Mouse (Mus musculus) neural tube, embryonic 11.5 days (tissue): ENCODE data around the gene Hmx3. TPM values are rescaled to one million over a fixed set of nuclear protein-coding genes. Genes with fewer than 3 reads are reported as not detected.

Source experiments
- ATAC-seq: fragments of 200-750 bp; cut with Nextera tagmentation; 2 replicates; pipeline ENCODE4 v1.8.0; 2017; ENCODE audit warnings: moderate number of reproducible peaks, mild to moderate bottlenecking, moderate TSS enrichment, moderate library complexity; ENCODE audit not compliant: insufficient read depth, low FRiP score, low TSS enrichment
- DNase-seq: peaks from one replicate; pipeline ENCODE4 v3.0.0-alpha.2; 2015; ENCODE audit warnings: low spot score
- H3K27ac ChIP-seq: fragments of 300-500 bp; sonication (generic); 2 replicates; pipeline ENCODE4 v1.5.1; 2014; ENCODE audit warnings: low read depth, mild to moderate bottlenecking, low read length
- H3K27me3 ChIP-seq: fragments of 300-500 bp; sonication (generic); 2 replicates; pipeline ENCODE4 v1.6.1; 2014; ENCODE audit warnings: mild to moderate bottlenecking, low read length, mixed read lengths; ENCODE audit not compliant: control insufficient read depth, insufficient read depth
- H3K36me3 ChIP-seq: fragments of 300-500 bp; sonication (generic); 2 replicates; pipeline ENCODE4 v1.6.1; 2014; ENCODE audit warnings: mild to moderate bottlenecking, low read length, moderate library complexity, mixed read lengths; ENCODE audit not compliant: control insufficient read depth, insufficient read depth
- H3K4me1 ChIP-seq: fragments of 300-500 bp; sonication (generic); 2 replicates; pipeline ENCODE4 v1.6.1; 2014; ENCODE audit warnings: low read length, mixed read lengths; ENCODE audit not compliant: control insufficient read depth, insufficient read depth
- H3K4me2 ChIP-seq: fragments of 300-500 bp; sonication (generic); 2 replicates; pipeline ENCODE4 v1.6.1; 2014; ENCODE audit warnings: low read depth, mild to moderate bottlenecking, moderate library complexity
- H3K4me3 ChIP-seq: fragments of 300-500 bp; sonication (generic); 2 replicates; pipeline ENCODE4 v1.5.1; 2014; ENCODE audit warnings: low read depth, low read length
- H3K9ac ChIP-seq: fragments of 300-500 bp; sonication (generic); 2 replicates; pipeline ENCODE4 v1.6.1; 2014; ENCODE audit warnings: mild to moderate bottlenecking, low read length
- H3K9me3 ChIP-seq: fragments of 300-500 bp; sonication (generic); 2 replicates; pipeline ENCODE4 v1.6.1; 2016; ENCODE audit warnings: low read length; ENCODE audit not compliant: control insufficient read depth
- WGBS: fragments of 180-500 bp; shearing (Covaris S2); extraction: QIAGEN DNeasy Blood & Tissue Kit; methylation state at CpG from one replicate; pipeline ENCODE4 v1.1.7; 2014; 5-methylcytosine and 5-hydroxymethylcytosine counted together
- polyA plus RNA-seq: library from polyadenylated mRNA; unstranded; fragments of >200 nt; fragmentation: Nextera tagmentation; extraction: Ambion mirVana; gene quantifications from 2 replicates; pipeline ENCODE4 v1.2.1, GENCODE M21; 2014

The Hmx3 gene
- polyA plus RNA-seq, 1 experiment from 2014 or later = 1.4 TPM

DNA sequence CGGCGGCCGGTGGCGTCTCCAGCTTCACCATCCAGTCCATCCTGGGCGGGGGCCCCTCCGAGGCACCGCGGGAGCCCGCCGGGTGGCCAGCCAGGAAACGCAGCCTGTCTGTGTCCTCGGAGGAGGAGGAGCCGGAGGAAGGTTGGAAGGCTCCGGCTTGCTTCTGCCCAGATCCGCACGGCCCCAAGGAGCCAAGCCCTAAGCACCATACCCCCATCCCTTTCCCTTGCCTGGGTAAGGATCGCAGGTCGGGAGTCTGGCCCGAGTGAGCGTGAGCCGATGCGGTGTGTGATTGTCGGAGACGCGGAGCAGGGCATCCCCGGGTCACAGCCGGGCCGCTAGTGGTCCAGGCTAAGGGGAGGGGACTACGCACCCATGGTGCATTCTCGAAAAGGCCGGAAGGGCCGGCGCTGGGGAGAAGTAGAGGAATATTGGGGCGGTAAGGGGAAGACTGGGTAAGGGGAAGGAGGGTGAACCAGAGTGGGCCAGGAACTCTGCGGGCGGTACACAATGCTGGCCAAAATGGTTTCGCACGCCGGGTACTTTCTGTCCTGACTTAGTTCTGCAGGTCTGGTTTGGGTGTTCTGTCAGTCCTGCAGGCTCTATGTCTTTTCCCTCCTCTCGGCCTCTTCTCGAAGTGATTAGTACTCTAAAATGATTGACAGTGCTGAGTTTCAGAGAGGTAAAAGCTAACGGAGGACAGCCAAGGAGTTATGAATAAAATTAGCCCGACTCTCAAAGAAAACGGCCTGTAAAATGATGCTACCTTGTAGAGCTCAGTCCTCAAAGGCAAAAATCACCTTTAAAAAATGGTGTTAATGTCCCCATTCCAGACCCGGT lies 11.9 kb downstream of the Hmx3 start:
- peak overlapping the region; percentile 33 for H3K4me3 ChIP-seq
- H3K9ac ChIP-seq = no peak overlapping the region; the same call in 1 of the 2 replicates
- peak overlapping the region; percentile 49 for H3K4me2 ChIP-seq
- no peaks in the 10 kb centered on the region for H3K9me3 ChIP-seq
- DNase-seq (peak; percentile 57), ATAC-seq (peak; percentile 24)
- H3K27ac ChIP-seq = 0 out of 2 replicates have a peak overlapping the region, but pooled peaks have one; percentile 53
- H3K4me1 ChIP-seq = peaks cover 11% of the 10 kb centered on the region
- H3K27me3 ChIP-seq = peaks cover 92% of the 10 kb centered on the region
- WGBS = under 1% methylated on average over 37 of the region's 45 CpGs
- no peaks in the 10 kb centered on the region for H3K36me3 ChIP-seq

DNA sequence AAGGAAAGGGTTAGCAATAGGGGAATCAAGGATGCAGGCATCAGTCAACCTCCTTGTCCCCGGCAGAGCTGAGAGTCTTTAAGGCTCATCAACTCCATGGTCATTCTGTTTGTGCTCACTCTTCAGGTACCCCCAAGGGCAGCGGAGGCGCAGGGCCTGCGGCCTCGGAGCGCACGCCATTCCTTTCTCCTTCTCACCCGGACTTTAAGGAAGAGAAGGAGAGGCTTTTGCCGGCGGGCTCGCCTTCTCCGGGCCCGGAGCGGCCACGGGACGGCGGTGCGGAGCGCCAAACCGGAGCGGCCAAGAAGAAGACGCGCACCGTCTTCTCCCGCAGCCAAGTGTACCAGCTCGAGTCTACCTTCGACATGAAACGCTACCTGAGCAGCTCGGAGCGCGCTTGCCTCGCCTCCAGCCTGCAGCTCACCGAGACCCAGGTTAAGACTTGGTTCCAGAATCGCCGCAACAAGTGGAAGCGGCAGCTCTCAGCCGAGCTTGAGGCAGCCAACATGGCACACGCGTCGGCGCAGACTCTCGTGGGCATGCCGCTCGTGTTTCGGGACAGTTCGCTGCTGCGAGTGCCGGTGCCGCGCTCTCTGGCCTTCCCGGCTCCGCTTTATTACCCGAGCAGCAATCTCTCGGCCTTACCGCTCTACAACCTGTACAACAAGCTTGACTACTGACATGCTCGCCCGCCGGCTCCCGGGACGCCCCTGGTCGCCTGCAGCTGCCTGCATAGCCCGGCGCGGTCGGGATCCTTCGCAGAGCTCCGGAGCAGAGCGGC lies 12.8 kb downstream of the Hmx3 start:
- Histone ChIP-seq H3K27me3 (peaks cover 83% of the 10 kb centered on the region), H3K4me1 (peaks cover 11% of the 10 kb centered on the region), H3K9ac (no peak overlapping the region), H3K27ac (no peak overlapping the region), H3K36me3 (no peaks in the 10 kb centered on the region), H3K9me3 (no peaks in the 10 kb centered on the region), H3K4me3 (peak overlapping the region; percentile 17), H3K4me2 (0 out of 2 replicates have a peak overlapping the region, but pooled peaks have one; percentile 2)
- under 1% methylated on average over 68 of the region's 68 CpGs for WGBS
- DNase-seq (peak; percentile 61), ATAC-seq (no peak)

DNA sequence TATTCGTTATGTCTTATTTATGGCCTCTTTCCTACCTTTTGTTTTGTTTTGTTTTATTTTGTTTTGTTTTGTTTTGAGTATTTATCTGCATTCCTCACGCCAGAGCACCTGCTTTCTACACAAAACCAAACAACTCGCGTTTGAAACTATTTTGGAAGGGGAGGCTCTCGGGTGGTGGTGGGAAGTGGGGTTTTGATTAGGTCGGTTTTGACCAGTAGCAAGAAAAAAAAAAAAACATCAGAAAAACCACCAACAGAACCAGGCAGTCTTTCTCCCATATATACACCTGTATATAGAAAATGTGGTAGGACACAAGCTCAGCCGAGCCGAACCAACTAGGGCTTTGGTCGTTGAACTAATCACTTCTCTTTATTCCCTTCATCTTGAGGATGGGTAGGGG lies 13.4 kb downstream of the Hmx3 start:
- WGBS = 1% methylated on average over 9 of the region's 9 CpGs
- no peak for DNase-seq
- Histone ChIP-seq H3K36me3 (no peaks in the 10 kb centered on the region), H3K27me3 (peaks cover 77% of the 10 kb centered on the region), H3K9me3 (no peaks in the 10 kb centered on the region), H3K9ac (no peak overlapping the region), H3K4me2 (no peak overlapping the region), H3K4me1 (peaks cover 12% of the 10 kb centered on the region), H3K27ac (no peak overlapping the region), H3K4me3 (peak overlapping the region; percentile 17; the same call in 1 of the 2 replicates)
- ATAC-seq = no peak

DNA sequence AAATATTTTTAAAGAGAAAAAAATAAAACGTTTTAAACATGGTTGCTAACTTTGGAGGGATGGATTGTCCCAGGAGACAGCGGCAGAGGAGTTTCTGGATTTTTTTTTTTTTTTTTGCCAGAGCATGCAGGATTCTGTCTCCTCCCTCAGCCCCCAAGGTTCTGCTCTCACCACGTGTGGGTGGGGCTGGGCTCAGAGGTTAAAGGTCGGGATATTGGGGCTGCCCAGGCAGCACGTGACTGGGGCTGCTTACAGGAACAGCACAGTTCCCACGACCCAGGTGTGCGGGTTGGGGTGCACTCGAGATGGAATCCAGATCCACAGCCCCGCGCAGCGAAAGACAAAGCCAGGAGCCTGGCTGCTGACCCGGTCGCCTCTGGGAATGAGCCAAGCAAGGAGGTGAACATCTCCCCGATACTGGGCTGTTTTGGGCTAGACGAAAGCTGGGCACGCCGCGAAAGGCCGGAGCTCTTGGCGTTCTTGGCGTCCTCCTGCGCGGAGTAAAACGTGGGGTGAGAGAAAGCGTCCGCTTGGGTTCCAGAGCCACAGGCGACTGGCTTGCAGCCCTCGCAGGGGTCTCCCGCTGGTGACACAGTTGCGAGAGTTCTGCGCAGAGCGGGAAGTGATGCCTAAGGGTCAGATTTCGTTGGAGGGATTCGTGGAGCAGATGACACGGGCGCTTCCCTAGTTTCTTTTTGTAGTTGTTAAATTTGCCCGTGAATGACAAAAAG lies 14.0 kb downstream of the Hmx3 start:
- Histone ChIP-seq H3K36me3 (no peaks in the 10 kb centered on the region), H3K4me1 (peaks cover 16% of the 10 kb centered on the region), H3K27ac (no peak overlapping the region), H3K9ac (0 out of 2 replicates have a peak overlapping the region, but pooled peaks have one; percentile 20), H3K27me3 (peaks cover 71% of the 10 kb centered on the region), H3K4me3 (peak overlapping the region; percentile 15; the same call in 1 of the 2 replicates), H3K4me2 (peak overlapping the region; percentile 27), H3K9me3 (no peaks in the 10 kb centered on the region)
- ATAC-seq = no peak
- under 1% methylated on average over 37 of the region's 37 CpGs for WGBS
- DNase-seq = peak; percentile 51

DNA sequence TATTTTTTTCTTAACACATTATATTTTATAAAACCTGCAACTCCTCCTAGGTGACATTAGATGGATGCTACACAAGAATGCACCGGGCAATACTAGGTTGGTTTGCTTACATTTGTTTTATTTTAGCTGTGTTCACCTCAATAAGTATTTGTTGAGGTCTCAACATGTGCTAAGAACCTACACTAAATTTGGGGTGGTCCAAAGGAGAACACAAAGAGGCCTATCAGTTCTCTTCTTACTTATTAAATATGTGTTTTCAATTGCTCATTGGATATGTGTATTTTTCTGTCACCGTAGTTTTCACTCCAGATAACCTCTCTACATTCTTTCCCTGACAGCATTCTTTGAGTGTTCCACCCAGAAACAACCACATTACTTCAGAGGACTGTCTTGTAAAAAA lies 15.1 kb downstream of the Hmx3 start:
- ATAC-seq (no peak), DNase-seq (no peak)
- H3K4me1 ChIP-seq = peaks cover 16% of the 10 kb centered on the region
- H3K9ac ChIP-seq = no peak overlapping the region
- H3K4me2 ChIP-seq = no peak overlapping the region
- H3K27me3 ChIP-seq = peaks cover 61% of the 10 kb centered on the region
- no peaks in the 10 kb centered on the region for H3K36me3 ChIP-seq
- H3K9me3 ChIP-seq = no peaks in the 10 kb centered on the region
- H3K4me3 ChIP-seq = no peak overlapping the region
- no peak overlapping the region for H3K27ac ChIP-seq
- 32% methylated on average over 2 of the region's 2 CpGs for WGBS

DNA sequence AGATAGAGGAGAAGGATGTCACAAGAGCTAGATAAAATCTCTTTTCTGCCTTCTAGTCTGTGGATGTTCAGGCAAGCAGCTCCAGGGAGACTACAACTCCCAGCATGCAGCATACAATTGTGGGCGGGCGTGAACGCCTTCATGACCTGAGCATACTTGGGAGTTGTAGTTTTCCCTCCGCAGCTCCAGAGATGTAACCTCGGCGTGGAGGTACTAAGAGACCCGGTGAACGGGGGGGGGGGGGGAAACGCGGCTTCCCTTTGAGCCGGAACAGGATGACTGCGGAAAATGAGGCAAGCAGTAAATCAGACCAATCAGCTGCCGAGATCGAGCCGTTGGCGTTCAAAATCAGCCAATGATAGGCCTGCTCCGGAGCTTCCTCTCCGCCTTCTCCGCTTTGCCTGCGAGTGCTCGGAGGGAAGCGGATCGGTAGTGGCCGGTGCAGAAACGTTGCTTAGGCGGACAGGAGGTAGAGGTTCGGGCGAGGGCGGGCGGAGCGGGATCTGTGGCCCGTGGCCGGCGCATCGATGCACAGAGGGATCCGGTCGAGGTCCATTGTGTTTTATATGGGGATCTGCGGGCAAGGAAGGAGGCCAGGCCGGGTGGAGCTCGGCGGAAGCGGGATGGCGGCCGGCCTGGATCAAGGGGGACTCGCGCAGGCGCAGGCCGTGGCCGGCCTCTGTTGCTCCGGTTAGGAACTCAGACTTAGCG lies 17.5 kb downstream of the Hmx3 start, which contains the start of gene Bub3:
Gene Bub3, plus strand, starts transcription at position 237 of the 711 bp plus-strand sequence.
- Histone ChIP-seq H3K4me3 (peak within 1 kb of the TSS; percentile 80), H3K4me2 (peak within 1 kb of the TSS; percentile 59), H3K36me3 (0 out of 2 replicates have a peak, but pooled peaks cover 3% of the 10 kb centered on the region), H3K9me3 (no peaks in the 10 kb centered on the region), H3K9ac (peak within 1 kb of the TSS; percentile 89), H3K27me3 (peaks cover 37% of the 10 kb centered on the region), H3K4me1 (peaks cover 11% of the 10 kb centered on the region), H3K27ac (peak within 1 kb of the TSS; percentile 24)
- under 1% methylated on average over 43 of the region's 51 CpGs for WGBS
- peak; percentile 93 for DNase-seq
- peak; percentile 88 for ATAC-seq

DNA sequence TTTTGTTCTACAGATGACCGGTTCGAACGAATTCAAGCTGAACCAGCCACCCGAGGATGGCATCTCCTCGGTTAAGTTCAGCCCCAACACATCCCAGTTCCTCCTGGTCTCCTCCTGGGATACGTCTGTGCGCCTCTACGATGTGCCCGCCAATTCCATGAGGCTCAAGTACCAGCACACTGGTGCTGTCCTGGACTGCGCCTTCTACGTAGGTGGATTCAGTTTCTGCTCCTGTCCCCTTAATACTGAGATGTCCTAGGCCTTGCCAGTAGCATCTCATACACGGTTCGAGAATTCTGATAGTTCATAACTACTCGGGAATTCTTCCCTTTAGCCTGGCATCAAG lies 18.0 kb downstream of the Hmx3 start:
- Histone ChIP-seq H3K9ac (peak overlapping the region; percentile 89), H3K9me3 (no peaks in the 10 kb centered on the region), H3K4me2 (peak overlapping the region; percentile 59), H3K36me3 (0 out of 2 replicates have a peak, but pooled peaks cover 3% of the 10 kb centered on the region), H3K27me3 (peaks cover 31% of the 10 kb centered on the region), H3K27ac (peak overlapping the region; percentile 24), H3K4me1 (peaks cover 7% of the 10 kb centered on the region), H3K4me3 (peak overlapping the region; percentile 80)
- DNase-seq (no peak), ATAC-seq (peak; percentile 35)
- under 1% methylated on average over 14 of the region's 14 CpGs for WGBS

DNA sequence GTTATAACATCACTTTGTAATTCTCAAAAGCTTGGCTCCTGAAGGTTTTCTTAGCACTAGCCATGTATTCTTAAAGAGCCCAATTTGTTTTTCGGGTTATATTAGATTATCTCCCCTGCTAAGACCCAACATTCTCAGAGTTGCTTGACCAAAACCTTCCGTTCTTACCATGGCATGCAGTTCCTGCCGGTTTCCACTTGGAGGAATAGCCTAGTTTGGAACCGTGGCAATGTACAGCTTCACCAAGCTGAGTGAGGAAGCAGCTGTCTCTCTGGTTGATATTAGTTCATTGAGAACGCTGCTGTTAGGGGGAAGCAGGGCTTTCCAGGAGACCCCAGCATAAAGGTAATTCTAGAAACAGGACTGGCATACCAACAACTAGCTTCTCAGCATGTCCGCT lies 32.6 kb downstream of the Hmx3 start:
- no peak for DNase-seq
- Histone ChIP-seq H3K27me3 (no peaks in the 10 kb centered on the region), H3K36me3 (peaks cover 12% of the 10 kb centered on the region), H3K27ac (no peak overlapping the region), H3K4me3 (no peak overlapping the region), H3K9me3 (no peaks in the 10 kb centered on the region), H3K4me1 (no peaks in the 10 kb centered on the region), H3K4me2 (no peak overlapping the region), H3K9ac (no peak overlapping the region)
- WGBS = 82% methylated on average over 6 of the region's 6 CpGs
- ATAC-seq = no peak
